Comparison of ENCODE assay signal across 13 mouse cellular contexts in the genomic region with DNA sequence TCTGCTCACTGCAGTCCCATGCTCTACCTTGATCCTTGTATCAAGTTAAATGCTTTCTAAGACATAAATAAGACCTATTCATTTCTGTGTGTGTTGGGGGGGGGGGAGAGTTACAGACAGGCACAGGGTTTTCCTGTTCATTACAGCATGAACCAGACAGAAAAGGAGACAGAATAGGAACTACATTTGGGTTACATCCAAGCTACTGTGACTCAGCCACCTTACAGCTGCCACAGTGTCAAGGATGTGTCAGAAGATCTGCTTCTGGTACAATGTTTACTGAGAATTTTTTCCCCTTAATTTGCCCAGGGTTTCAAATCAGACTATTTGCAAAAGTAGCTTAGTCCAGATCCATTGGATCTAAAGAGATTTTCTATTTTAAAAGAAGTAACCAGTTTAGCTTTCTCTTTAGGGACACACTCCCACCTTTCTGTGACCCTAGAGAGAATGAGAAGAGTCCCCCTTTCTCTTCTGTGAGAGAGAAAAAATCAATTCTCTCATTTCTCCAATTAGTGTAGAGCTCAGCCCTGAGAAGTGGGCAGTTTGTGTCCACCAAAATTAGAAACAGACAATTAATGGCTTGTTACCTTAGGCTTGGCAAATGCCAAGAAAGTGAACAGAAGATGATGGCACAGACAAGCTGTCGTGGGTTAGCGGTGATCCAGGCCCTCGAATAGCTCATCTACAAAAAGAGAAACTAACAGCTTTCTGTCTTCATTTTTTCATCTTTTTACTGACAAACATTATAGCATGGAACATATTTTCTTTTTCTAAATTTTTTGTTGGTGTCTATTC. TPM values are rescaled to one million over a fixed set of nuclear protein-coding genes. Genes with fewer than 3 reads are reported as not detected.
A peak's percentile ranks its signal among the peaks of the same experiment; 100 is the strongest.
DNase-seq lines count a peak whose midpoint lies in the region; ATAC-seq and TF ChIP-seq lines count a peak whose summit lies in the region.
"Had no signal": no experiment of that assay in that cellular context is flagged by ENCODE, and none has a peak within 500 bp of the region (broad histone marks: within the 10 kb centered on the region; RNA-seq: fewer than 3 reads in every experiment).

No protein-coding gene starts in this region.

- in situ Hi-C loops in Patski (cut with MboI; ENCODE audit: low pct_unique_long_range_greater_than_20kb): no loop called here

- no peaks in the 10 kb centered on the region for H3K79me3 ChIP-seq in C2C12 (ENCODE audit: low read depth)

- no peak overlapping the region for H3ac ChIP-seq in C2C12 (ENCODE audit: control insufficient read depth, insufficient read length, low read depth)

- POLR2A ChIA-PET in Patski (lab: Charles Lee): no interaction called here

- CTCF ChIA-PET in Patski (lab: Charles Lee): interaction anchor here (1.4 kb wide), 1 partner anchor 11 kb away, joined by 3 read pairs; no protein-coding TSS in a partner anchor

- TF ChIP-seq CTCF in C2C12 (IDR thresholded peaks at IDR 0.05; ENCODE audit: control insufficient read depth, insufficient read depth, insufficient read length) (no peak), Patski (IDR thresholded peaks at IDR 0.05) (no peak)

- no peaks in the 10 kb centered on the region for H3K36me3 ChIP-seq in C2C12 (ENCODE audit: control insufficient read depth, insufficient read depth)
- H3K36me3 ChIP-seq: embryonic facial prominence, embryonic 15.5 days; midbrain, embryonic 10.5 days had no signal

- no peaks in the 10 kb centered on the region for H3K27me3 ChIP-seq in C2C12 (ENCODE audit: control insufficient read depth, insufficient read depth, insufficient read length)
- no peaks in the 10 kb centered on the region for H3K27me3 ChIP-seq in Patski
- H3K27me3 ChIP-seq: embryonic facial prominence, embryonic 15.5 days had no signal

- no peak overlapping the region for H3K4me3 ChIP-seq in C2C12 (ENCODE audit: insufficient read depth, poor library complexity, severe bottlenecking)
- H3K4me3 ChIP-seq: embryonic facial prominence, embryonic 15.5 days; left cerebral cortex, adult 2 months; midbrain, embryonic 10.5 days had no signal

- intact Hi-C loops in gastrocnemius, postnatal 14 days (cut with DNase I; ENCODE audit: low total_unique reads): no loop called here

- H3K79me2 ChIP-seq in C2C12 (ENCODE audit: control insufficient read depth, insufficient read depth): no peaks in the 10 kb centered on the region

- DNase-seq in heart, adult 11 months: peak; percentile 53
- DNase-seq in heart, postnatal 4 days: no peak
- DNase-seq in Patski (ENCODE audit: low read depth, low spot score): peak; percentile 20
- DNase-seq in gastrocnemius, postnatal 14 days: no peak
- DNase-seq in thymus, postnatal 10 days (ENCODE audit: low spot score in 2 of 2): no peak
- DNase-seq: lung, adult 2 months; spleen, adult 18-20 months had no signal

- no peak for ATAC-seq in Patski
- peak; percentile 73 to 77 for ATAC-seq in hematopoietic stem cell, adult 5-6 weeks (replicated peaks in 1 of 2; ENCODE audit: insufficient read depth in 1 of 2, low FRiP score in 2 of 2, low TSS enrichment in 1 of 2, low read depth in 1 of 2, poor library complexity in 2 of 2, severe bottlenecking in 2 of 2)
- ATAC-seq: forebrain, embryonic 16.5 days had no signal

TF ChIP-seq in C2C12, 6 proteins besides CTCF, POLR2A, EP300 and RAD21:
- TF ChIP-seq USF1 (IDR thresholded peaks at IDR 0.05; ENCODE audit: low read depth) (no peak), CEBPB (IDR thresholded peaks at IDR 0.05; ENCODE audit: low read depth) (no peak), MAX (IDR thresholded peaks at IDR 0.05) (no peak), MYOG (IDR thresholded peaks at IDR 0.05; ENCODE audit: control insufficient read depth, extremely low read depth, insufficient read length) (no peak), FOSL1 (IDR thresholded peaks at IDR 0.05; ENCODE audit: insufficient read depth, low read length, poor library complexity, severe bottlenecking) (no peak), MYOD1 (IDR thresholded peaks at IDR 0.05; ENCODE audit: control insufficient read depth, insufficient read length, low read depth) (peak; percentile 91)

RNA-seq across cellular contexts. Expression of a gene that starts 55.8 kb away (rescaled TPM):
- 10 to 100 TPM; 15.9 to 18.4 TPM for total RNA-seq in heart, postnatal 4 days (2021)
- polyA plus RNA-seq in C2C12 (2012; fragmentation: generic; extraction: Trizol) (10.2 TPM), Patski (2021) (17.3 TPM)
- total RNA-seq in hematopoietic stem cell, adult 5-6 weeks (2017): 14.1 and 18.9 TPM in 2 replicates
- 10 to 100 TPM in 1 of 2 experiments, 1 to 10 TPM in 1; 7.9 to 11.0 TPM for total RNA-seq in gastrocnemius, postnatal 14 days (2021)

Comparison
In these comparisons a context has a peak if more than half of its experiments do, and no peak if none do; other contexts are left out.
1. DNase-seq: peak in heart, adult 11 months (single experiment) and Patski (single experiment); none in heart, postnatal 4 days (single experiment), gastrocnemius, postnatal 14 days (single experiment) and thymus, postnatal 10 days (0 of 2).